Mouse (Mus musculus) kidney, postnatal 14 days (tissue): ENCODE measurements around the gene Capn11.

Experiments
- DNase-seq: peaks from one replicate; pipeline ENCODE4 v3.0.0; 2022; ENCODE audit warnings: mixed read lengths

Gene Capn11

GRCm38 (mm10) chr17:45596631-45597396 is 62.3 kb downstream of the Capn11 start:
- peak; percentile 87 for DNase-seq

GRCm38 (mm10) chr17:45595736-45596390 is 63.3 kb downstream of the Capn11 start:
- no peak for DNase-seq

- peak; percentile 90 for DNase-seq
These were observed 64.0 kb downstream of the Capn11 start for GRCm38 (mm10) chr17:45594881-45595735.

GRCm38 (mm10) chr17:45594195-45594594 is 64.9 kb downstream of the Capn11 start:
- DNase-seq = no peak

- DNase-seq = peak; percentile 51
These were observed 65.6 kb downstream of the Capn11 start for GRCm38 (mm10) chr17:45593479-45593878.

- peak; percentile 76 for DNase-seq
These were observed 66.3 kb downstream of the Capn11 start for GRCm38 (mm10) chr17:45592606-45593431.

GRCm38 (mm10) chr17:45591701-45592605 is 67.2 kb downstream of the Capn11 start:
- peak; percentile 69 for DNase-seq

- no peak for DNase-seq
These were observed 68.7 kb downstream of the Capn11 start for GRCm38 (mm10) chr17:45590410-45590809.

GRCm38 (mm10) chr17:45589844-45590243 is 69.3 kb downstream of the Capn11 start:
- no peak for DNase-seq

GRCm38 (mm10) chr17:45589236-45589635 is 69.9 kb downstream of the Capn11 start:
- no peak for DNase-seq

- DNase-seq = no peak
These were observed 70.8 kb downstream of the Capn11 start for GRCm38 (mm10) chr17:45588370-45588769.

- no peak for DNase-seq
These were observed 72.7 kb downstream of the Capn11 start for GRCm38 (mm10) chr17:45586449-45586837.

- no peak for DNase-seq
These were observed 73.2 kb downstream of the Capn11 start for GRCm38 (mm10) chr17:45585725-45586448.

- DNase-seq = peak; percentile 82
These were observed 74.0 kb downstream of the Capn11 start for GRCm38 (mm10) chr17:45584939-45585678.

GRCm38 (mm10) chr17:45584096-45584896 is 74.8 kb downstream of the Capn11 start:
- peak; percentile 91 for DNase-seq

- DNase-seq = no peak
These were observed 76.3 kb downstream of the Capn11 start for GRCm38 (mm10) chr17:45582715-45583355.

- DNase-seq = no peak
These were observed 76.9 kb downstream of the Capn11 start for GRCm38 (mm10) chr17:45582188-45582587.

- peak; percentile 85 for DNase-seq
These were observed 77.5 kb downstream of the Capn11 start for GRCm38 (mm10) chr17:45581567-45581983.
